Mouse (Mus musculus): ENCODE results near the gene Paf1. TPM values are rescaled to one million over a fixed set of nuclear protein-coding genes. Genes with fewer than 3 reads are reported as not detected.

Gene Paf1
- total RNA-seq (2023) = 156 to 175 TPM (median 161 TPM) in 4 replicates

GRCm38 (mm10) chr7:28392429-28393271 is at the start of gene Paf1, which contains the start of gene Med29:
Paf1 (plus strand) TSS chr7:28392951.
Med29 (minus strand) TSS chr7:28392708.

GRCm38 (mm10) chr7:28350155-28350883 is 42.4 kb upstream of the Paf1 start, which contains the start of gene Rps16:
Rps16 (plus strand) TSS chr7:28350652.

GRCm38 (mm10) chr7:28372251-28373108 is 20.3 kb upstream of the Paf1 start, which contains the start of gene Plekhg2:
Plekhg2 (minus strand) TSS chr7:28372599.

GRCm38 (mm10) chr7:28380237-28381016 is 12.3 kb upstream of the Paf1 start, which contains the start of gene Zfp36:
Zfp36 (minus strand) TSS chr7:28380253.

GRCm38 (mm10) chr7:28436932-28437570 is 44.3 kb downstream of the Paf1 start, which contains the start of gene Gmfg:
Gmfg (plus strand) TSS chr7:28437447.

Other genes starting within 250 kb of the Paf1 start
- 213 to 229 TPM (median 221 TPM) in 4 replicates for gene Fbl, start 223.2 kb upstream of the Paf1 start, total RNA-seq (2023)
- 19.6 to 26.1 TPM (median 20.6 TPM) in 4 replicates for gene Dyrk1b, start 213.5 kb upstream of the Paf1 start, total RNA-seq (2023)
- gene Eid2, start 125.1 kb upstream of the Paf1 start, total RNA-seq (2023) = 1.1 to 1.8 TPM (median 1.3 TPM) in 4 replicates
- 2.8 to 3.8 TPM (median 3.1 TPM) in 4 replicates for gene Eid2b, start 115.2 kb upstream of the Paf1 start, total RNA-seq (2023)
- not detected in 4 replicates for gene Selenov, start 101.8 kb upstream of the Paf1 start, total RNA-seq (2023)
- 0.45 to 0.73 TPM in 2 of 4 replicates, not detected in the others for gene Dll3, start 90.7 kb upstream of the Paf1 start, total RNA-seq (2023)
- gene Timm50, start 80.9 kb upstream of the Paf1 start, total RNA-seq (2023) = 35.7 to 50.0 TPM (median 41.5 TPM) in 4 replicates
- gene Supt5, start 54.2 kb upstream of the Paf1 start, total RNA-seq (2023) = 158 to 180 TPM (median 162 TPM) in 4 replicates
- gene Rps16, start 42.3 kb upstream of the Paf1 start, total RNA-seq (2023) = 2,978 to 3,247 TPM (median 3,204 TPM) in 4 replicates
- gene Plekhg2, start 20.4 kb upstream of the Paf1 start, total RNA-seq (2023) = 130 to 143 TPM (median 135 TPM) in 4 replicates
- 804 to 1,027 TPM (median 895 TPM) in 4 replicates for gene Zfp36, start 12.7 kb upstream of the Paf1 start, total RNA-seq (2023)
- 13.9 to 18.0 TPM (median 15.8 TPM) in 4 replicates for gene Med29, start 243 bp upstream of the Paf1 start, total RNA-seq (2023)
- gene Gmfg, start 44.5 kb downstream of the Paf1 start, total RNA-seq (2023) = 222 to 256 TPM (median 254 TPM) in 4 replicates
- 0.95 to 1.3 TPM (median 1.3 TPM) in 4 replicates for gene Lrfn1, start 59.0 kb downstream of the Paf1 start, total RNA-seq (2023)
- gene Ifnl2, start 117.5 kb downstream of the Paf1 start, total RNA-seq (2023) = not detected in 4 replicates
- not detected in 4 replicates for gene Ifnl3, start 129.9 kb downstream of the Paf1 start, total RNA-seq (2023)
- not detected in 4 replicates for gene Sycn, start 147.9 kb downstream of the Paf1 start, total RNA-seq (2023)
- not detected in 4 replicates for gene Nccrp1, start 154.3 kb downstream of the Paf1 start, total RNA-seq (2023)
- 48.1 to 61.6 TPM (median 56.1 TPM) in 4 replicates for gene Samd4b, start 205.2 kb downstream of the Paf1 start, total RNA-seq (2023)
- gene Pak4, start 205.2 kb downstream of the Paf1 start, total RNA-seq (2023) = 11.4 to 15.2 TPM (median 14.0 TPM) in 4 replicates
- gene Acp7, start 238.4 kb downstream of the Paf1 start, total RNA-seq (2023) = not detected in 4 replicates

Measured in B cell, adult 62 days (primary cell).